Mouse (Mus musculus): ENCODE data around the gene Runx1.

Gene Runx1

GRCm38 (mm10) chr16:92697227-92697736, 128.7 kb downstream of the Runx1 start:
- peak; percentile 99 for DNase-seq

DNA sequence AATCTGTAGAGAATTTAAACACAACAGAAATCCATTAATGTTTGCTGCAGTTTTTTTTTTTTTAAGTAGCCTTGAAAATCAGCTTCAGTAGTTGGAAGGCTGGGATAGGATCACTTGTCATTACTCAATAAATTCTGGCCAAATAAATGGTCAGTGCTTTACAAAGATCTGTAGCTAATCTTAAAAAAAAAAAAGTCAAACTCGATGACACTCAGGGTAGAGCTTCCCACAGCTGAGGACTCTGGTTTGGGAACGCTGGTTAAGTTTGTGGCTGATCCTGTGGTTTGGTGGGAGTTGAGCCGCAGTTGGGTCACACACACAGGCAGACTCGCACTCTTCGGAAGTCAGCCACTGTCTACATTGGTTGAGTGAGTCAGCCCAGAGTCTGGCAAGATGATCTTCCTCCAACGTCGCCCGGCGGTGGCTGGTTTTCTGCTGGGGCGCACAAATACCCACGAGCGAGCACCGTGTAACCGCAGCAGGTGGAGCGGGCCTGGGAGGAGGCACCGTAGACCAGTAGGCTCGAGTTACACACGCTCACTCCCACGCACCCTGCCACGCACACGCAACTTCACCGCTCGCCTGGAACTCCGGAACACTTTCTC, 129.4 kb downstream of the Runx1 start:
- peak; percentile 94 for DNase-seq

DNA sequence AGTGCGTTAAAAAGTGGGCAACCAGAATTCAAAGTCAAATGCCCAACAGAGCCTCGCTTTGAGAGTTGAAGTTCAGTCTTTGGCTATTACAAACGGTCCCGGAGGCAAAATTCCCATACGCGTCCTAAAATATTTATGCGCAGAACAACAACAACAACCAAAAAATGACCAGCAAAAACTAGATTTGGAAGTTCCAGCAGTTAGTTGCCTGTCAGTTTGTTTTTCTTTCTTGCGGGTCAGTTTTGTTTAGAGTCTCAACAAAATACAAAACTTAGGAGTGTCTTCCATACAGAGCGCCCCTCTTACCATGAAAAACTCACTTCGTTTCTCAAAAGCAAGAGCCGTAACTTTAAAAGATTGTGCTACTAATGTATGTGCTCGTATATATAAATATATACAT, 130.0 kb downstream of the Runx1 start:
- no peak for DNase-seq

GRCm38 (mm10) chr16:92695200-92695921, 130.6 kb downstream of the Runx1 start:
- peak; percentile 90 for DNase-seq

- no peak for DNase-seq
Observed at GRCm38 (mm10) chr16:92694496-92695106, 131.3 kb downstream of the Runx1 start.

DNA sequence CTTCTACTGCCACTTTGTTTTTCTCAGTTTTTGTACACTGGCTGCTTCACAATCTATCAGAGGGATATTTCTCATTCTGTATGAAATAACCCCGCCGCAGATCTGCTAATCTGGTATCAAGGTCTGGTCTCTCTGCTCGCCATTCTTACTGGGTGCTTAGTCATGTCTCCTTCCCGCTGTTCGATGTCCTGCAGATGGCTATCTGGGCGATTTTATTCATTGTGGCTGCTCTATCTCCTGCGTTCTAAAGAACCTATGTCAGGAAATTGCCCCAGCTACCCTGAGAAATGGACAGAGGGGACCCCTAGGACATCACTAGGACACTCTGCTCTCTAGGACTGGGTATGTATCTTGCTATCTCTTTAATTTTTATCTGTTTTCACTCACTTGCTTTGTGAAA, 135.2 kb downstream of the Runx1 start:
- DNase-seq: no peak

DNA sequence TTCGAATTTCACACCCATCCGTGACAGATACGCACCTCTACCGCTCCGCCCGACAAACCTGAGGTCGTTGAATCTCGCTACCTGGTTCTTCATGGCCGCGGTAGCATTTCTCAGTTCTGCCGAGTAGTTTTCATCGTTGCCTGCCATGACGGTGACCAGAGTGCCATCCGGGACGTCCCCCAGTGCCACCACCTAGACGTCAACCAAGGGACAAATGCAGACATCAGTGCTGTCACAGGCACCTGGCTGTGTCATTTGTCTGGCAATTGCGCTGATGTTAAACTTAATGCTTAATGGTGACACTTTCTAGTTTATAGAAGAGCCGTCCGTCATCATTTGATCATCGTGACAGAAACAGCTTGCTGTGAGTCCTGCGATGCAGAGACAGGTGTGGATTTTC, 137.0 kb downstream of the Runx1 start:
- no peak for DNase-seq

GRCm38 (mm10) chr16:92686978-92687377, 139.0 kb downstream of the Runx1 start:
- DNase-seq: no peak

DNA sequence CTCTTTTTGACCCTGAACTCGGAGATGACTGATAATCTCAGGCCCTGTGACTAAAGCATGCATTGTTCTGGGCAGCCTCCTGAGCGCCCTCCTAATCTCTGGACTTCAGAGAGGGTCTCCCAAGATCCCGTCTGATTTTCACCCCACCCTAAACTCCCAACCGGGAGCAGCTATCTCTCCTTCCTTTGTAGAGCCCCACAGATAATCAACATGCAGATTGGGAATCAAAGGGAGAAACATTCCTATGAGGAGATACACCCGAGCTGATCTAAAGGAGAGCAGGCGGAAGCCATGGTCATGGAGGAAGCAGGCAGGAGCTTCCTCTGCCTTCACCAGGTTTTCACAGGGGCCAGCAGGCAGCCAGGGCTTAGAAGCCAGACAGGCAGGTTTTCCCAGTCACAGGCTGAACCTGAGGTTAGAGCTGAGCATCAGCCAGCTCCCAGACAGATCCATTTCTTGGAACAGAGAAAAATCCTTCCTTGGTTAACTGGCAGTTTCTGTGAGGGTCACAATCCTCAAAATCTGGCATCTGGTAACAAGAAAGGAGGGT, 140.1 kb downstream of the Runx1 start:
- DNase-seq: no peak

DNA sequence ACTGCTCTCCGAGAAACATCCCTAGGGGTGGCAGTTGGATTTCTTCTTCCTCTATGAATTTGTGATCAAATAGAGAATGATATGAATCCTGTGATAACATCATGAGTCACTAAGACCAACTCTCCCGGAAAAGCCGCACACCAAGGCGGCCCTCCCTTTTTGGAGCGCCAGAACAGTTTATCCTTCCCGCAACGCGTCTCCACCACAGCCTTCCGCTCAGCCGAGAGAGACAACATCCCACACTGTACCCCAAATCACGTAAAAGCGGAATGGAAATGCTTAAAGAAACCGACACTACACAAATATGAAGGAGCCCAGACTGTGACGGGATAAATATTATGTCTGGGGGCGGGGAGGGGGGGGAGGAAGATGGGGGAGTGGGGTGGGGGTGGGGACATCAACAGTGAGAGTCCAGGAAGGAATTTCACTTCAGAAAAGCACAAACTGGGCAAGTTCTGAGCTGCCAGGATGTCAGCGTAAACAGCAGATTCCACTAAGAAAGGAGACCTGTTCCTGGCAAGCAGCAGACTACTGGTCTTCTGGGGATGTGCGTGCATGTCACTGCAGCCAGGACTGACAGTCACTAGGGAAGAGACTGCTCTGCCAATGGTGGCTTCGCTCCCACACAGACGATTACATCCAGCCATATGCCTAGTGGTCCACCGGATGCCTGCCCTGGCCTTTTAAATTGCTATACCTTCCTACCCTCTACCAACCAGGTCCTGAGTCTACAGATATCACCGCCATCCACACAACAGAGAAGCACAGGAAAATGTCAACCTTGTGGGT, 141.3 kb downstream of the Runx1 start:
- DNase-seq: no peak

DNA sequence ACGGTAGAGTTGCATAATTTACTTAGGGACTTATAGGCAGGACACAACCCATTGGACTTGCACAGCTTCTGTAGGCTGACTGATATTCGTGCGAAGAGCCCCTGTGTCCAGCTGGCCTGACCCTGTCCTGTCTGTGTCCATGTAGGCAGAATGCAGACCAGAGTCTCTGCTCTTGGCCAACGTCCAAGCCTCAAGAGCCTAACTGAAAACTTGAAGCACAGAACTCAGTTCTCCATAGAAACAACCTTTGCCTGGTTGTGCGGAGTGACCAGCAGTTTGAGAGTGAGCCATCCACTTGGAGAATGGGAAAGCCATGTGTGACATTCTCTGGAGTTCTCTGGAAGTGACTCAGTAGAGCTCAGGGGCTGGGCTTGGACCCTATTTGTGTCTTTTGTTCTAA, 149.3 kb downstream of the Runx1 start:
- no peak for DNase-seq

GRCm38 (mm10) chr16:92675677-92676076, 150.3 kb downstream of the Runx1 start:
- DNase-seq: peak; percentile 93

DNA sequence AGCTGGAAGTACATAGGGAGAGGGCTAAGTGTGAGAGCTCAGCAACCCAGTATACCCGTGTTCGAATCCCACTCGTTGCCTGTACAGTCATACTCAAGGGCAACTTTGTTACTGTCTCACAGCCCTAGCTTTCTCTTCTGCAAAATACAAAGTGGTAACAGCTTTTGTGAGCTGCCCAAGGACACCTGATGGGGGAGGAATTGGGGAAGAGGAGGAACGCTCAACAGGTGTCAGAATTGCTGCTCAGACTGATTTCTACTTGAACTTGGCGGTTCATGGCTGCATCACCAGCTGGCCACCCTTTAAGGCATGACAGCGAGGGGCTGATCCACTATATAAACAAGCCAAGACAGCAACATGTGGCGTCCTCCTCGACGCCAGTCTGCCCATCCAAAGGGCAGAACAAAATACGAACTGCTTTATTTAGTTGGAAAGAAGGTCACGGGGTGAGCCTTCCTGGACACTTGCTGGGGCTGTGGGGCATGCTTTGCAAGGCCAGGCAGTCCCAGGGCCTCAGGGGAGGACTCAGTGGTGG, 151.0 kb downstream of the Runx1 start:
- no peak for DNase-seq

GRCm38 (mm10) chr16:92674121-92674816, 151.7 kb downstream of the Runx1 start:
- DNase-seq: no peak

DNA sequence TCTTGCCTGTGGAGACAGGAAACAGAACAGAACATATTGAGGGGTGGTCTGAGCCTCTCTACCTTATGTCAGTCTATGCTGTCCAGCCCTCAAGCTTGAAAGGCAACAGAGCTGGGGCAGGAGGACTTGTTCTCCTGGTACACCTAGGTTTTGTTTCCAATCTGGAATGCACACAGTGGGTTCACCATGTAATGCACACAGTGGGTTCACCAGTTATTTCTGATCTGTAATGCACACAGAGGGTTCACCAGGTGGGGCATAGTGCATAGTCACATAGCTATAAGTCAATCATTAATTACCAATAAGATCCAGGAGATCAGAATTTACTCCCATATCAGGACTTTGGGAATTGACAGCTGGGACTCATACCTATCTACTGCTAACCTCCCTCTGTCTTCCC, 157.1 kb downstream of the Runx1 start:
- no peak for DNase-seq

DNA sequence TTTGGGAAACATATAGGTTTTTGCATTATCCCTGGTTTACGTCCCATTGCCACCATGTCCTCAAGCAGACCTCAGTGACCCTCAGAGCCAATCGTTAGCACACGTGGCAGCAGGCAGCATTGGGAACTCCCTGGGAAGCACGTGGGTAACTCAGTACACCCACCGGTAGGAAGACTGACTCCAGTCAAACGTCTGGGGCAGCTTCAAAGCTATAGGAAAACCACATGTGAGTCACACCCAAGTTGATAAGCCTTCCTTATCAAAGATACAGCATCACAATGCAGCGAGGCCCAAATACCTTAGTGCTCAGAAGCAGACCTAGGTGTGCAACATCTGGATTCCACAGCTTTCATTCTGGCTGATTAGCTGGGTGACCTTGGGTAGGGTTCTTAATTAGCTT, 164.2 kb downstream of the Runx1 start:
- DNase-seq: no peak

DNA sequence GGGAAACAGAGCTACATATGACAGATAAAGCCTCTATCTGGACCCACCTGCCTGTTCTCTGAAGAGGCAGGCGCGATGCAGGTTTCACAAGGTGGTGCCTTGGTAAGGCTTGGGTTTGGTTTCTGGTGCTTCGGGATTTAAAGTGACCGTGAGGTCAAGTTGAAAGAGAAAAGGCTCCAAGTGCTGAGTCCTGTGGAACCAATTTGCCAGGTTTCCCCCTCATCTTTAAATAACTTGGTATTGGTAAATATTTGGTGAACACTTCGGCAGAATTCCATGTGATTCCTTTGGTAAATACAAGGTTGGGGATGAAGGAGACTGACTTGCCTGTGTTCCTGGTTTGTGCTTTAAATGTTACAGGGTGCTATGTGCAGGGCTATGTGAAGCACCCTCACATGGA, 169.2 kb downstream of the Runx1 start:
- no peak for DNase-seq

DNA sequence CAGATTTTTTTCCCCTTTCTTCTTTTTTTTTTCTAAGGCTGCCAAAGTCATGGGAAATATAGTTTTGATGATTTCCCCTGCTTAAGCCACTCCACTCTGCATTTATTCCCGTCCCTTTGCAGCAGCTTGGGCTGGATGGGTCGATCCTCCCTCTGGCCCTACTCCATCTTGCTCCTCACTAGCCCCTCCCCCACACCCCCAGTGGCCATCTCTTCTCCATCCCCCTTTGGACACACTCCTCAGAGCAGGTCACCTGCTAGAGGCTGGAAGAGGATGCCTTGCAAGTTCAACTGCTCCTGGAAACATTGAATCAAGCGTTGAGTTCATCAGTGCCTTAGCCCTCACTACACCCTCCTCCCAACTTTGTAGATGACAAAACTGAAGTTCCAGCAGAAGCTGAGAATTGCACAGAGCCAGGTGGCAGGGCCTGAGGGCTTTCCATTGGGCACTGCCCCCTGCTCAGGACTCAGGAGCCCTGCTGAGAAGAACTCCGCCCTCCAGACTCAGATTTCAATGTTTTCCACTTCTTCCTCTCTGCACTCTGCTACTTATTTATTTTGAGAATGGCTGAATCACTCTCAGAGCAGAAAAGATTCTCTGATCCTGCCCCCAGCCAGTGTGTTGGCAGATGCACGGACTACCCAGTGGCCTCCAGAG, 171.5 kb downstream of the Runx1 start:
- no peak for DNase-seq

- no peak for DNase-seq
Observed at GRCm38 (mm10) chr16:92653816-92654215, 172.1 kb downstream of the Runx1 start.

DNA sequence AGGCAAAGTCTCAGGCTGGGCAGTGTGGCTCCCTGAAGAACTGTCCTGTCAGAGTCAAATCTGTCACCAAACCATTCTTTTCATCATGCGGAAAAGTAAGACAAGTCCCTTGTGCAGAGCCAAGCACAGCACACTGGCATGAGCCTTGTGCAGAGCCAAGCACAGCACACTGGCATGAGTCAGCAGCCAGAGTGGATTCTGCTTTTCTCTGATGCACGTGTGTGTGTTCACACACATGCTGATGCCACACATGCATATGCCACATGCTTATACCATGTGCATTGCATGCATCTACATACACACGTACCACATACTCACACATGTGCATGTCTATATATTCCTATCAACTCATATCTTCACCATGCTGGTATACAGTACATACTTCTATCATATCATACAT, 174.7 kb downstream of the Runx1 start:
- DNase-seq: no peak

DNA sequence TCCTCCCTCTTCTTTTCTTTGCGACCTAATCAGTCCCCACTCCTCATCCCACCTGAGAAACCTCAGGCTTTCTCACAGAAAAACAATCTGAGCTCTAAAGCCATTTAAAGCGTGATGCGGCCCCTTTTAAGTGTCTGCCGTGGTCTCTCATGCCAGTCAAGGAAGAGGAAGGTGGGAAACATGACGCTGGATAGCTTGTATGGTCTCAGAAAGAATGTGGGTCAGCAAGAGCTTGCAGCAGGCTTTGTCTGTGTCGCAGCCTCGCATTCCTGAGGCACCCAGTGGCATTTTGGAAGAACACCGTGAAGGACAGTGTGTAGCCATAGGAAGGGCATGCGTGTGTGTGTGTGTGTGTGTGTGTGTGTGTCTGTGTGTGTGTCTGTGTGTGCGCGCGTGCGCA, 179.8 kb downstream of the Runx1 start:
- no peak for DNase-seq

All from heart, adult 11 months (tissue).